Mouse (Mus musculus): ENCODE results near the gene 1700020L24Rik.

Gene 1700020L24Rik

GRCm38 (mm10) chr11:83473235-83474016, 35.9 kb downstream of the 1700020L24Rik start:
- no peak for DNase-seq
